Mouse (Mus musculus): ENCODE data around the gene Kif26b.

The Kif26b gene

DNA sequence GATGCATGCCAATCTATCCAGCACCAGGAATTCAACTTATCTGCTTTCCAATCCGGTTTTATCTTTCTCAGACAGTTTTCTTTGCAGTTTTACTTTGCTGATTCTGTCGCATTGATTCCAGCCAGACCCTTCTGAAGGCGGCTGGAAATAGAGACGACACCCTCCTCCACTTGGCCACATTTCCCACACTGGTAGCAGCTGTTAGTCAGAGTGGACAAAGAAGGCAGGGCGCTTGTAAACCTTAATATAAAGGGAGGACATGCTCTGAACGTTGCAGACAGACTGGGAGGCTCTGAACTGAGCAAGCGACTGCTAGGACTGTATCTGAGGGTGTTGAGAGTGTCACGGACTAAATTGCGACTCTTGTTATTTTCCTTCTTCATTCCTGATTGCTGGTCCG lies 11.3 kb downstream of the Kif26b start:
- DNase-seq (ENCODE audit: low spot score in 2 of 2): no peak

GRCm38 (mm10) chr1:178542415-178542814 lies 13.5 kb downstream of the Kif26b start:
- no peak for DNase-seq (ENCODE audit: low spot score in 2 of 2)

DNA sequence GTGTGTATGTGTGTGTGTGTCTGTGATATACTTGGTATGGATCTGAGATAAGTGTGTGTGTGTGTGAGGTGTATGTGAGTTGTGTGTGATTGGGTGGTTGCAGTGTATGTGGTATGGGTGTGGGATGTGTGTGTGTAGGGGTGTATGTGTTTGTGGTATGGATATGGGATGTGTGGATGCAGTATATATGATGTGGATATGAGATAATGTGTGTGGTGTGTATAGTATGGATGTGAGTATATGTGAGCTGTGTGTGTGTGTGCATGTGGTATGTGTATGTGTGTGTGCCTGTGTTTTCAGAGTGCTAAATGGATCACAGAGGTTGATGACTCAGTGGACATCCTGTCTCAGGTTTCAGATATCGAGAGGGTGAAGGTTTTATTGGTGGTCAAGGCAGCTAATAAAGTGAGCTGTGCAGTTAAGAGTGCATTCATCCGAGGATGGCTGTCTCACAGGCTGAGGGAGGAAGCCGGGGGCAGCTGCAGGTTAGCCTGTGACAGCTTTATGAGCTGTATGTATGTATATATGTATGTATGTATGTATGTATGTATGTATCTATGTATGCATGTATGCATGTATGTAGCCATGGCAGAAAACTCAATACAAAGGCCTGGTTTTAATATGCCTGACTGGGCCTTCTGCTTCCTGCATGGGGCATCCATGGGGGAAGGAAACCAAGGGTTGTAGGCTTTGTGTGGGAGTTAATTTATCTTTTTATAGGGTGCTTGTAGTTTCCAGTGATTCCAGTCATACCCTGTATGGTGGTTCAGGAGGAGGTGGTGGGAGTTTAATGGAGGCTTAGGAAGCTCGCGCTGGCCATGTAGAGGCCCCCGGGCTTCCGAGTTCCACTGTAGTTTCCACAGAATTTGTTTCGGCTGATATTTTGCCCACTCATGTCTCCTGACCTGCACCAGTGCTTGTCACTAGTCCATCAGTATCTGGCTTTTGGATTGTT lies 14.3 kb downstream of the Kif26b start:
- no peak for DNase-seq (ENCODE audit: low spot score in 2 of 2)

DNA sequence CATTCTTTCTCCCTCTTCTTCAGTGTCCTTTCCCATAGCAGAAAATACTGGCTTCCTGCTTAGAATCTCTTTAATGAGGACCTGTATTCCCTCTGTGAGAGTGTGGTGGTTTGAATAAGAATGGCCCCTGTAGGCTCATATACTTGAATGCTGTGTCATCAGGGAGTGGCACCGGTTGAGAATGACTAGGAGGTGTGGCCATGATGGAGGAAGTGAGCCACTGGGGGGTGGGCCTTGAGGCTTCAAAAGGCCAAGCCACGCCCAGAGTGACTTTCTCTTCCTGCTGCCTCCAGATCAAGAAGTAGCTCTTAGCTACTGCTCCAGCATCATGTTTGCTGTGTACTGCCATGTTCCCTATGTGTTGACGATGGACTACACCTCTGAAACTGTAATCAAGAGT lies 15.7 kb downstream of the Kif26b start:
- DNase-seq (ENCODE audit: low spot score in 2 of 2): no peak

GRCm38 (mm10) chr1:178549576-178549975 lies 20.7 kb downstream of the Kif26b start:
- DNase-seq (ENCODE audit: low spot score in 2 of 2): no peak

GRCm38 (mm10) chr1:178550477-178551047 lies 21.6 kb downstream of the Kif26b start:
- DNase-seq (ENCODE audit: low spot score in 2 of 2): no peak

- no peak for DNase-seq (ENCODE audit: low spot score in 2 of 2)
Measured at GRCm38 (mm10) chr1:178552278-178552897, 23.5 kb downstream of the Kif26b start.

GRCm38 (mm10) chr1:178552898-178553284 lies 24.0 kb downstream of the Kif26b start:
- DNase-seq (ENCODE audit: low spot score in 2 of 2): no peak

- no peak for DNase-seq (ENCODE audit: low spot score in 2 of 2)
Measured at GRCm38 (mm10) chr1:178556226-178556625, 27.3 kb downstream of the Kif26b start.

- DNase-seq (ENCODE audit: low spot score in 2 of 2): no peak
Measured at GRCm38 (mm10) chr1:178560043-178560442, 31.1 kb downstream of the Kif26b start.

DNA sequence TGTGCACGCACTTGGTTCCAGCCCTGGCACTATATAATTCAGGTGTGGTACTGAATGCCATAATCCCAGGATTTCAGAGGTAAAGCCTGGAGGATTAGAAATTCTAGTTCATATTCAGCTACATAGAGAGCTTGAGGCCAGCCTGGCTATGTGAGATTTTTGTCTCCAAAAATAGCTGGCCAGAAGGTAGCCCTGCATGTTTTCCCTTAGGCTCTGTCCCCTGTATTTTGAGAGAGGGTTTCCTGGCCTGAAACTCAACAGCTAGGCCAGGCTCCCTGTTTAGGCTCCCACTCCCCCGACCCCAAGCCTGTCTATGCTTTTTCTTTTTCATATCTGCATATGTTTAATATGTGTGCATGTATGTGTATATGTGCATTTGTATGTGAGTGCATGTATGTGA lies 34.9 kb downstream of the Kif26b start:
- no peak for DNase-seq (ENCODE audit: low spot score in 2 of 2)

DNA sequence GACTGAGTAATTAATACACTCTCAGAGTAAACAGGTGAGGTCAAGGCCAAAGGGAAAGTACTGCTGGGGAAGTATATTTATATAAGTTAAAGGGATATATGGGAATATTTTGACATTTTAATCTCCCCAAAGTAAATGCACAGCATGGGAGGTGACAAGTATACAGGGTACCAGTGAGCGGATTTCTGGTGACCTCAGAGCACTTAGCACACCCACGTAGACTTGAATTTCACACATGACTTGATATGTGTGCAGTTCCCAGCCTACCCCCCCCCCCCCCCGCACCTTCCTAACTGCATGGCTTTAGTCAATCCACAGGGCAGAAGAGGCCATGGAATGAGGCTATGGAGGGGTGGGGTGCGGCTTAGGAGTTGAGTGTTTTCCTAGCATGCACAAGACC lies 35.9 kb downstream of the Kif26b start:
- no peak for DNase-seq (ENCODE audit: low spot score in 2 of 2)

GRCm38 (mm10) chr1:178568551-178569545 lies 39.9 kb downstream of the Kif26b start:
- DNase-seq (ENCODE audit: low spot score in 2 of 2): no peak

GRCm38 (mm10) chr1:178571009-178571408 lies 42.1 kb downstream of the Kif26b start:
- no peak for DNase-seq (ENCODE audit: low spot score in 2 of 2)

DNA sequence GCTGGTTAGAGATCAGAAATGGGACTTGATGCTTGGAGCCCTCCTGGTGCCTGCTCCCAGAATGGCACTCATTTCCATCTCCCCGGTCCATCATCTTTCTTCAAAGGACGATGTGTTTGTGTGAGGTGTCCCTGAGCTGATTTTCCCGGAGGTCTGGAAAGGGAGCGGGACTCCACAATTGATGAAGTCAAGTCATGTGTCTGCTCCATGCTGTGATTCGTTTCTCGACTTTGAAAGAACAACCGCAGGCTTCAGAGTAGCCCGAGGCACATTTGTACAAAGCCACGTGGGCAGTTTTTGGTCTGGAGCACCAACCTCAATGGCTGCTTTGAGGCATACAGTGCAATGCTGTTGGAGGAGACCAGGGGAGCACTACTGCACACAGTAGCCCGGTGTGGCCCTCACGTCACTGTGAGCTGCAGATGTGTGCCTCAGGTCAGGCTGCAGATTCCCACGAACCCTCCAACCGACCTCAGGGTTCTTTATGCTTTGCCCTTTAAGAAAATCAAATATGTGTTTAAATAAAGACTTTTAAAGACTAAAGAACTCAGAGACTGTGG lies 43.0 kb downstream of the Kif26b start:
- DNase-seq (ENCODE audit: low spot score in 2 of 2): no peak

- DNase-seq (ENCODE audit: low spot score in 2 of 2): no peak
Measured at GRCm38 (mm10) chr1:178573406-178574032, 44.6 kb downstream of the Kif26b start.

DNA sequence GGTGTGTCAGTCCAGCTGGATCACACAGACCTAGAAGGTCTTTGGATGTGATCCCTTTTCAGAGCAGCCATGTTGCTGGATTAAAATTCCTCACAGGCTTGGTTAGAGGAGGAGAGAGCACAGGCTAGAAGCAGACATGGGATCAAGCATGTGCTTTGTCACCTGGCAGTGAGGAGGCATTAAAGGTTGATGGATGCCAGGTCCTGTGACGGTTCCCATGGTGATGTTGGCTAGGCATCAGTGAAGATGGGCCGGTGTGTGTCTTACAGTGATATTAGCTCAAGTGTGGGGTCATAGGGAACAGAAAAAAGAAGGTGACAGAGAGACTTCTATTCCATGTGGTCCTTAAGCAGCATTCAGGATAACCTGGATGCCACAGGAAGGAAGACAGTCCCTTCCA lies 46.8 kb downstream of the Kif26b start:
- no peak for DNase-seq (ENCODE audit: low spot score in 2 of 2)

GRCm38 (mm10) chr1:178576926-178577325 lies 48.0 kb downstream of the Kif26b start:
- DNase-seq (ENCODE audit: low spot score in 2 of 2): no peak

DNA sequence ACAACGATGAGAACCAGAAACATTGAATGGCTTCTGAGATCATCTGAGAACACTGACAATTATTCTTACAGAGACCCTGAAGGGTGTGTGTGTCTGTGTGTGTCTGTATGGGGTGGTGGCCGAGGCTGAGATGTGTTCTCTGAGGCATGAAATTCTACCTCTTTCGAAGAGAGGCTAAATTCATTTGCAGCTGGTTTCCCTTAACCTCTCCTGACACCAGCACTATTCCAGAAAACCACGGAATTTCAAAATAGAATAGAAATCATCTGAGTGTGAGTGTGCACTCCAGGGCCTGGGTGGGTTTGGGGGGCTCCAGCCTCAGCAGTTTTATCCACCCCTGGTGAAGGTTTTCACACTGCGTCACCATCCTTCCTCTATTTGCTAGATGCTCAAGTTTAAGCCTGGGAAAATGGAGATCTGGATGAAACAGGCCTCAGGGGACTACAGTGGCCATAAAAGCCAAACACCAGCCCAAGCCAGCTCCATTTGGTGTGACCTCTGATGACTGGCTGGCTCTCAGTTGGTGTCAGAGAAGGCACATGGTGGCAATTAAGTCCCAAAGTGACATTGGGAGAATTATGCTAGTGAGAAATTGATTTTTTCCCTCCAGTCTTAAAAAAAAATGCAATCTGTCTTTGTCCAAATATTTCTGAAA lies 56.6 kb downstream of the Kif26b start:
- no peak for DNase-seq (ENCODE audit: low spot score in 2 of 2)
